Mouse (Mus musculus): ENCODE measurements at regions not wholly inside any gene's neighbourhood (a gene's known extent, or its start where the extent isn't known, plus 50 kb on each side); places are given as distances from the start of the nearest gene placed in this dataset.

GRCm38 (mm10) chr1:64330721-64331120, 201.7 kb upstream of the Creb1 start:
- no peaks in the 10 kb centered on the region for H3K27me3 ChIP-seq (ENCODE audit: control insufficient read depth, insufficient read depth, low read length)
- TF ChIP-seq CTCF (IDR thresholded peaks at IDR 0.05; ENCODE audit: low read depth) (no peak), EP300 (IDR thresholded peaks at IDR 0.05; ENCODE audit: low read depth) (no peak)
- WGBS: 73% methylated on average over 2 of the region's 2 CpGs

GRCm38 (mm10) chr1:64322197-64322596, 200.1 kb upstream of the Klf7 start:
- no peak for TF ChIP-seq EP300 (IDR thresholded peaks at IDR 0.05; ENCODE audit: low read depth)
- TF ChIP-seq CTCF (IDR thresholded peaks at IDR 0.05; ENCODE audit: low read depth): no peak
- Histone ChIP-seq H3K27me3 (ENCODE audit: control insufficient read depth, insufficient read depth, low read length) (no peaks in the 10 kb centered on the region), H3K27ac (ENCODE audit: low read depth) (no peak overlapping the region), H3K4me1 (ENCODE audit: control insufficient read depth, insufficient read depth) (peaks cover 9% of the 10 kb centered on the region), H3K9ac (replicated peaks; ENCODE audit: low read depth, low read length) (no peak overlapping the region), H3K9me3 (replicated peaks; ENCODE audit: control insufficient read depth, low read length) (no peaks in the 10 kb centered on the region), H3K4me3 (ENCODE audit: low read depth, low read length) (no peak overlapping the region), H3K36me3 (replicated peaks; ENCODE audit: control insufficient read depth, insufficient read depth, low read length) (no peaks in the 10 kb centered on the region), H3K4me2 (ENCODE audit: low read depth, low read length) (no peak overlapping the region)
- ATAC-seq (ENCODE audit: insufficient read depth, low read depth): no peak
- DNase-seq (ENCODE audit: low spot score): no peak
- WGBS: 94% methylated on average over 4 of the region's 4 CpGs

More at GRCm38 (mm10) chr1:64330721-64331120, 201.7 kb upstream of the Creb1 start:
- Histone ChIP-seq H3K4me3 (ENCODE audit: low read depth, low read length) (no peak overlapping the region), H3K9ac (replicated peaks; ENCODE audit: low read depth, low read length) (no peak overlapping the region), H3K9me3 (replicated peaks; ENCODE audit: control insufficient read depth, low read length) (no peaks in the 10 kb centered on the region), H3K4me2 (ENCODE audit: low read depth, low read length) (no peak overlapping the region), H3K27ac (ENCODE audit: low read depth) (no peak overlapping the region), H3K4me1 (ENCODE audit: control insufficient read depth, insufficient read depth) (no peaks in the 10 kb centered on the region), H3K36me3 (replicated peaks; ENCODE audit: control insufficient read depth, insufficient read depth, low read length) (no peaks in the 10 kb centered on the region)
- DNase-seq (ENCODE audit: low spot score) (no peak), ATAC-seq (ENCODE audit: insufficient read depth, low read depth) (no peak)

- Histone ChIP-seq H3K4me2 (ENCODE audit: low read depth, low read length) (no peak overlapping the region), H3K9ac (replicated peaks; ENCODE audit: low read depth, low read length) (no peak overlapping the region), H3K9me3 (replicated peaks; ENCODE audit: control insufficient read depth, low read length) (no peaks in the 10 kb centered on the region), H3K4me1 (ENCODE audit: control insufficient read depth, insufficient read depth) (peaks cover 14% of the 10 kb centered on the region), H3K36me3 (replicated peaks; ENCODE audit: control insufficient read depth, insufficient read depth, low read length) (no peaks in the 10 kb centered on the region), H3K4me3 (ENCODE audit: low read depth, low read length) (no peak overlapping the region), H3K27ac (ENCODE audit: low read depth) (no peak overlapping the region), H3K27me3 (ENCODE audit: control insufficient read depth, insufficient read depth, low read length) (no peaks in the 10 kb centered on the region)
- DNase-seq (ENCODE audit: low spot score) (no peak), ATAC-seq (ENCODE audit: insufficient read depth, low read depth) (no peak)
- TF ChIP-seq CTCF (IDR thresholded peaks at IDR 0.05; ENCODE audit: low read depth): no peak
- TF ChIP-seq EP300 (IDR thresholded peaks at IDR 0.05; ENCODE audit: low read depth): no peak
- 62% methylated on average over 3 of the region's 3 CpGs for WGBS
Measured at GRCm38 (mm10) chr1:64319155-64319582, 197.1 kb upstream of the Klf7 start.

GRCm38 (mm10) chr1:64318440-64319154, 196.5 kb upstream of the Klf7 start:
- 71% methylated on average over 8 of the region's 8 CpGs for WGBS
- H3K27ac ChIP-seq (ENCODE audit: low read depth): no peak overlapping the region
- H3K27me3 ChIP-seq (ENCODE audit: control insufficient read depth, insufficient read depth, low read length): no peaks in the 10 kb centered on the region
- H3K4me1 ChIP-seq (ENCODE audit: control insufficient read depth, insufficient read depth): peaks cover 14% of the 10 kb centered on the region
- no peaks in the 10 kb centered on the region for H3K36me3 ChIP-seq (replicated peaks; ENCODE audit: control insufficient read depth, insufficient read depth, low read length)
- no peaks in the 10 kb centered on the region for H3K9me3 ChIP-seq (replicated peaks; ENCODE audit: control insufficient read depth, low read length)
- ATAC-seq (ENCODE audit: insufficient read depth, low read depth) (no peak), DNase-seq (ENCODE audit: low spot score) (no peak)
- TF ChIP-seq EP300 (IDR thresholded peaks at IDR 0.05; ENCODE audit: low read depth): no peak
- no peak for TF ChIP-seq CTCF (IDR thresholded peaks at IDR 0.05; ENCODE audit: low read depth)
- no peak overlapping the region for H3K9ac ChIP-seq (replicated peaks; ENCODE audit: low read depth, low read length)
- no peak overlapping the region for H3K4me2 ChIP-seq (ENCODE audit: low read depth, low read length)
- H3K4me3 ChIP-seq (ENCODE audit: low read depth, low read length): no peak overlapping the region

- H3K36me3 ChIP-seq (replicated peaks; ENCODE audit: control insufficient read depth, insufficient read depth, low read length): no peaks in the 10 kb centered on the region
- H3K4me2 ChIP-seq (ENCODE audit: low read depth, low read length): no peak overlapping the region
- peak; percentile 51; the same call in 1 of the 2 replicates for ATAC-seq (ENCODE audit: insufficient read depth, low read depth)
- H3K27me3 ChIP-seq (ENCODE audit: control insufficient read depth, insufficient read depth, low read length): no peaks in the 10 kb centered on the region
- no peak for DNase-seq (ENCODE audit: low spot score)
- no peak overlapping the region for H3K4me3 ChIP-seq (ENCODE audit: low read depth, low read length)
- 38% methylated on average over 5 of the region's 5 CpGs for WGBS
- peaks cover 14% of the 10 kb centered on the region for H3K4me1 ChIP-seq (ENCODE audit: control insufficient read depth, insufficient read depth)
- H3K9me3 ChIP-seq (replicated peaks; ENCODE audit: control insufficient read depth, low read length): no peaks in the 10 kb centered on the region
- no peak overlapping the region for H3K9ac ChIP-seq (replicated peaks; ENCODE audit: low read depth, low read length)
- no peak overlapping the region; the same call in 1 of the 2 replicates for H3K27ac ChIP-seq (ENCODE audit: low read depth)
- TF ChIP-seq CTCF (IDR thresholded peaks at IDR 0.05; ENCODE audit: low read depth): no peak
- no peak for TF ChIP-seq EP300 (IDR thresholded peaks at IDR 0.05; ENCODE audit: low read depth)
Measured at GRCm38 (mm10) chr1:64317032-64317636, 195.1 kb upstream of the Klf7 start.
